Mouse (Mus musculus): ENCODE measurements around the gene Slc4a4.

DNA sequence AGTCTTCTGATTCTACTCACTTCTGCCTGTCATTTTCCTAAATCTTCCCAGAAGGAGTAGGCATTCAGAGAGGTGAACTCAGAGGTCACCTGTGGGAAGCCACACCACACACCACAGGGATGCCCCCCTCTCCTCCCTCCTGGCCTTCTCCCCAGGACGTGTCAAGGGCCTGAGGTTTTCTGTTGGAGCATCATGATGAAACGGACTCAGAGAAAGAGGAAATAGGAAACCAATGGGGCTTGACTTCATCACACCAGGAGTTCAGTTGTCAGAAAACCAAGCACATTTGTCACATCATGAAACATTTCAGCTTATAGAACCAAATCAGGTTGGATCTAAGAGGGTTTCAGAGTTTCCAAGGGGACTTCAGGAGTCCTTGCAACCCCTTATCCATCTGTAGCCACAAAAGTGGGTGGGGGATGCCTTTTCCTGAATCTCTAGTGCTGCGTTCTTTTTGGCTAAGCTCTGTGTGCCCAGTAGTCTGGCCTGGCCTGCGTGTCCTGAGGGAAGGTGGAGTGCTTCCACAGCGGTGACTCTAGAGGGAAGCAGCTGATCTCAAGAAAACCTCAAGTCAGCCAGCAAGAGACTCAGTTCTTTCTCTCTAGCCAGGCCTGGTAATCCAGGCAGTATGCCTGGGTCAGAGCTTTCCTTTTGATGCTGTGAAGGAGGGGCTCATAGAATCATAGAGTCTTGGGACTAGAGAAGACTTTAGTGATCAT is 46.4 kb upstream of the Slc4a4 start:
- TF ChIP-seq POLR2A (IDR thresholded peaks at IDR 0.05; ENCODE audit: extremely low read depth, insufficient read depth, low read length) (no peak), CTCF (IDR thresholded peaks at IDR 0.05; ENCODE audit: low read depth, low read length) (no peak)
